Mouse (Mus musculus): Measurements from ENCODE around the gene Xrn1. TPM values are rescaled to one million over a fixed set of nuclear protein-coding genes. Genes with fewer than 3 reads are reported as not detected.
A peak's percentile ranks its signal among the peaks of the same experiment; 100 is the strongest.
"Not testable (repeated sequence)": the region's sequence is repeated elsewhere in the genome, so short reads cannot be mapped to it uniquely, and the experiment has no call there.

Gene Xrn1
- 10 to 100 TPM; 21.6 to 23.4 TPM for total RNA-seq (2021)
- long read RNA-seq, experiment 1, partial matches to known transcripts = 4 of 7 reads
- long read RNA-seq, experiment 1, other reads (novel, unspliced or antisense) = 3 of 7 reads
- long read RNA-seq, experiment 2, full-length matches to known transcripts = 1 of 6 reads
- long read RNA-seq, experiment 2, partial matches to known transcripts = 3 of 6 reads
- long read RNA-seq, experiment 2, other reads (novel, unspliced or antisense) = 2 of 6 reads

GRCm38 (mm10) chr9:95954585-95955461, at the start of gene Xrn1:
TSS of gene Xrn1 (plus strand) at chr9:95954760.
- DNase-seq = peak; percentile 94 to 95
- intact Hi-C loops (cut with DNase I) = no loop called here

- no peak for DNase-seq
- intact Hi-C loops (cut with DNase I) = no loop called here
Observed at GRCm38 (mm10) chr9:95932855-95933254, 21.7 kb upstream of the Xrn1 start.

- no peak for DNase-seq
- intact Hi-C loops (cut with DNase I) = no loop called here
Observed at GRCm38 (mm10) chr9:95953658-95954057, 902 bp upstream of the Xrn1 start.

- intact Hi-C loops (cut with DNase I) = no loop called here
- no peak for DNase-seq
Observed at GRCm38 (mm10) chr9:95954226-95954584, 355 bp upstream of the Xrn1 start.

GRCm38 (mm10) chr9:95957611-95958010, 3.1 kb downstream of the Xrn1 start:
- no peak for DNase-seq
- intact Hi-C loops (cut with DNase I) = no loop called here

GRCm38 (mm10) chr9:95958041-95958730, 3.6 kb downstream of the Xrn1 start:
- intact Hi-C loops (cut with DNase I) = no loop called here
- no peak for DNase-seq

- intact Hi-C loops (cut with DNase I) = not testable (repeated sequence)
Observed at GRCm38 (mm10) chr9:95958731-95959105, 4.2 kb downstream of the Xrn1 start.

GRCm38 (mm10) chr9:95959246-95959645, 4.7 kb downstream of the Xrn1 start:
- intact Hi-C loops (cut with DNase I) = no loop called here
- DNase-seq = no peak

More at GRCm38 (mm10) chr9:95958731-95959105, 4.2 kb downstream of the Xrn1 start:
- DNase-seq = not testable (repeated sequence)

GRCm38 (mm10) chr9:95959732-95960428, 5.3 kb downstream of the Xrn1 start:
- DNase-seq = no peak
- intact Hi-C loops (cut with DNase I) = loop anchor here (5.0 kb wide), 1 partner anchor 157 kb away; the partner anchor contains the start of gene Gk5

- intact Hi-C loops (cut with DNase I) = loop anchor here (5.0 kb wide), 1 partner anchor 156 kb away; the partner anchor contains the start of gene Gk5
- DNase-seq = no peak
Observed at GRCm38 (mm10) chr9:95961058-95961457, 6.5 kb downstream of the Xrn1 start.

- intact Hi-C loops (cut with DNase I) = loop anchor here (5.0 kb wide), 1 partner anchor 153 kb away; the partner anchor contains the start of gene Gk5
- DNase-seq = no peak
Observed at GRCm38 (mm10) chr9:95964037-95964436, 9.5 kb downstream of the Xrn1 start.

GRCm38 (mm10) chr9:95978279-95978678, 23.7 kb downstream of the Xrn1 start:
- no peak for DNase-seq
- intact Hi-C loops (cut with DNase I) = no loop called here

- intact Hi-C loops (cut with DNase I) = no loop called here
Observed at GRCm38 (mm10) chr9:95979896-95980295, 25.3 kb downstream of the Xrn1 start.

GRCm38 (mm10) chr9:95992255-95992654, 37.7 kb downstream of the Xrn1 start:
- intact Hi-C loops (cut with DNase I) = no loop called here
- no peak for DNase-seq

More at GRCm38 (mm10) chr9:95979896-95980295, 25.3 kb downstream of the Xrn1 start:
- no peak for DNase-seq

- DNase-seq = no peak
- intact Hi-C loops (cut with DNase I) = no loop called here
Observed at GRCm38 (mm10) chr9:96004455-96004854, 49.9 kb downstream of the Xrn1 start.

- intact Hi-C loops (cut with DNase I) = loop anchor here (5.0 kb wide), 1 partner anchor 38 kb away; no protein-coding TSS in a partner anchor
- no peak for DNase-seq
Observed at GRCm38 (mm10) chr9:96010664-96011063, 56.1 kb downstream of the Xrn1 start.

GRCm38 (mm10) chr9:96023921-96024320, 69.4 kb downstream of the Xrn1 start:
- intact Hi-C loops (cut with DNase I) = no loop called here
- no peak for DNase-seq

- DNase-seq = no peak
- intact Hi-C loops (cut with DNase I) = no loop called here
Observed at GRCm38 (mm10) chr9:96027913-96028312, 73.4 kb downstream of the Xrn1 start.

GRCm38 (mm10) chr9:96028818-96029217, 74.3 kb downstream of the Xrn1 start:
- DNase-seq = peak; percentile 16 to 48

GRCm38 (mm10) chr9:96029886-96030285, 75.3 kb downstream of the Xrn1 start:
- no peak for DNase-seq
- intact Hi-C loops (cut with DNase I) = no loop called here

More at GRCm38 (mm10) chr9:96028818-96029217, 74.3 kb downstream of the Xrn1 start:
- intact Hi-C loops (cut with DNase I) = no loop called here

All from heart, postnatal 14 days (tissue).